Mouse (Mus musculus) neural tube, postnatal 0 days (tissue): ENCODE data around the gene Snapc1. TPM values are rescaled to one million over a fixed set of nuclear protein-coding genes. Genes with fewer than 3 reads are reported as not detected.

Experiments used
- polyA plus RNA-seq: library from polyadenylated mRNA; unstranded; fragments of >200 nt; fragmentation: Nextera tagmentation; extraction: Ambion mirVana; gene quantifications from 2 replicates; pipeline ENCODE4 v1.2.1, GENCODE M21; 2015

Gene Snapc1
- polyA plus RNA-seq: 25.8 and 26.3 TPM in 2 replicates

GRCm38 (mm10) chr12:73964291-73965281 is at the start of gene Snapc1:
Gene Snapc1, plus strand, starts transcription at chr12:73964481.

GRCm38 (mm10) chr12:73937353-73937752 is 26.9 kb upstream of the Snapc1 start, which contains the start of gene Gm49321:
Gene Gm49321, plus strand, starts transcription at chr12:73937653.

GRCm38 (mm10) chr12:73997297-73998127 is 33.2 kb downstream of the Snapc1 start, which contains the start of gene Syt16:
Gene Syt16, plus strand, starts transcription at chr12:73997661.

Other genes starting within 250 kb of the Snapc1 start
- 49.3 and 54.7 TPM in 2 replicates for gene Hif1a, start 63.1 kb upstream of the Snapc1 start, polyA plus RNA-seq
- gene Gm49321, start 26.8 kb upstream of the Snapc1 start, polyA plus RNA-seq: 14.0 and 18.6 TPM in 2 replicates
- gene Syt16, start 33.2 kb downstream of the Snapc1 start, polyA plus RNA-seq: 61.7 and 64.5 TPM in 2 replicates